Mouse (Mus musculus): ENCODE results near the gene Ifna6. TPM values are rescaled to one million over a fixed set of nuclear protein-coding genes. Genes with fewer than 3 reads are reported as not detected.
A peak's percentile ranks its signal among the peaks of the same experiment; 100 is the strongest.

Ifna6 gene
- total and polyA plus RNA-seq, 3 experiments: not detected

DNA sequence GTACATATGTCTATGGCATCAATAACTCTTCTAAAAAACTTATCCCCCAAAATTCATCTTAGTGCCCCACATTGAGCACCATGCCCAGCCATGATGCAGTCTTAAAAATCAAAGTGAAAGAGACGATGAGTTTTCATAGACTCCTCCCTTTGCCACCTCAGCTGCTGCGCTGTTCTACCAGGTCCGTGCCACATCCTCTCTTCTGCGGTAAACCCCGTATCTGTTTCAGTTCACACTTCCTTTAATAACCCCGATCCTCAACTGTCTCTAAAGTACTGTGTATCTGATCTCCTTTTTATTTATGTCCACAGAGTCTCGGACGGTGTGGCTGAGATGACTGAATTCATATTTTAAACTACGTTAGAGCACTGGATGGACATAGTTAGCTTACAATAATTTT, 37.4 kb downstream of the Ifna6 start:
- DNase-seq (ENCODE audit: low read depth, low spot score): peak; percentile 90
- Histone ChIP-seq H3K9ac (ENCODE audit: control insufficient read depth, low read depth, low read length, poor library complexity, severe bottlenecking) (peak overlapping the region; percentile 54), H3K4me3 (ENCODE audit: control insufficient read depth in 1 of 2, insufficient read depth in 1 of 2, low read depth in 2 of 2, low read length in 2 of 2) (peak overlapping the region; percentile 42 to 48), H3K9me3 (replicated peaks; ENCODE audit: insufficient read depth, low read length) (no peaks in the 10 kb centered on the region), H3K27me3 (ENCODE audit: control insufficient read depth in 1 of 2, insufficient read depth in 2 of 2, low read length in 2 of 2) (peaks cover 3 to 8% of the 10 kb centered on the region in 2 experiments), H3K4me1 (ENCODE audit: control insufficient read depth in 1 of 2, insufficient read depth in 2 of 2, low read length in 2 of 2) (peaks cover 13 to 14% of the 10 kb centered on the region in 2 experiments), H3K36me3 (ENCODE audit: control insufficient read depth in 1 of 2, insufficient read depth in 2 of 2, low read length in 2 of 2) (peaks cover 0 to 15% of the 10 kb centered on the region in 2 experiments; a peak in 2 of 4 replicates), H3K27ac (ENCODE audit: control insufficient read depth, low read depth, low read length) (peak overlapping the region; percentile 79), H3K79me2 (ENCODE audit: control insufficient read depth, insufficient read depth, low read length, poor library complexity) (no peaks in the 10 kb centered on the region)
- TF ChIP-seq SIN3A (IDR thresholded peaks at IDR 0.05; ENCODE audit: low read length): peak; percentile 72
- TF ChIP-seq GATA1 (IDR thresholded peaks at IDR 0.05; ENCODE audit: low read depth, low read length): peak; percentile 84
- peak; percentile 54; the same call in 1 of the 2 replicates for TF ChIP-seq BHLHE40 (IDR thresholded peaks at IDR 0.05; ENCODE audit: borderline replicate concordance, low read depth, low read length)
- TF ChIP-seq GABPA (IDR thresholded peaks at IDR 0.05; ENCODE audit: low read depth, low read length): no peak
- peak; percentile 93 for TF ChIP-seq TCF12 (IDR thresholded peaks at IDR 0.05; ENCODE audit: low read depth, low read length)
- TF ChIP-seq TBP (IDR thresholded peaks at IDR 0.05; ENCODE audit: low read depth, low read length): peak; percentile 37; the same call in 1 of the 2 replicates
- TF ChIP-seq UBTF (IDR thresholded peaks at IDR 0.05; ENCODE audit: borderline replicate concordance, insufficient read depth, low read depth, low read length): no peak
- peak; percentile 52; the same call in 1 of the 2 replicates for TF ChIP-seq MAFK (IDR thresholded peaks at IDR 0.05; ENCODE audit: borderline replicate concordance, low read depth, low read length)
- 0 out of 2 replicates have a peak, but pooled peaks have one; percentile 26 for TF ChIP-seq HCFC1 (IDR thresholded peaks at IDR 0.05; ENCODE audit: low read depth, low read length)
- TF ChIP-seq CTCF (IDR thresholded peaks at IDR 0.05 in 2 of 3, conservative IDR thresholded peaks at IDR 0.05 in 1 of 3; ENCODE audit: control insufficient read depth in 1 of 3, insufficient read depth in 1 of 3, low read depth in 2 of 3, low read length in 3 of 3, poor library complexity in 1 of 3, severe bottlenecking in 1 of 3): no peak
- peak; percentile 96 for TF ChIP-seq EP300 (IDR thresholded peaks at IDR 0.05; ENCODE audit: low read depth in 1 of 2, low read length in 2 of 2)
- no peak for TF ChIP-seq RAD21 (IDR thresholded peaks at IDR 0.05; ENCODE audit: low read depth, low read length)
- TF ChIP-seq ETS1 (IDR thresholded peaks at IDR 0.05; ENCODE audit: low read depth, low read length): peak; percentile 91
- TF ChIP-seq ZKSCAN1 (IDR thresholded peaks at IDR 0.05; ENCODE audit: low read depth, low read length): no peak
- no peak for TF ChIP-seq SMC3 (IDR thresholded peaks at IDR 0.05; ENCODE audit: low read depth, low read length)
- TF ChIP-seq ELF1 (IDR thresholded peaks at IDR 0.05; ENCODE audit: low read depth, low read length): no peak
- 0 out of 2 replicates have a peak, but pooled peaks have one; percentile 33 for TF ChIP-seq CHD1 (IDR thresholded peaks at IDR 0.05; ENCODE audit: low read depth, low read length)
- no peak for TF ChIP-seq CHD2 (IDR thresholded peaks at IDR 0.05; ENCODE audit: low read length)
- peak; percentile 22 for TF ChIP-seq MAX (IDR thresholded peaks at IDR 0.05; ENCODE audit: low read length)
- TF ChIP-seq KAT2A (conservative IDR thresholded peaks at IDR 0.05; ENCODE audit: low read depth, low read length): no peak
- peak; percentile 91 for TF ChIP-seq MYB (IDR thresholded peaks at IDR 0.05; ENCODE audit: low read depth, low read length)
- TF ChIP-seq ZMIZ1 (IDR thresholded peaks at IDR 0.05; ENCODE audit: low read depth, low read length): no peak
- peak; percentile 75 for TF ChIP-seq TAL1 (IDR thresholded peaks at IDR 0.05; ENCODE audit: low read length)
- TF ChIP-seq ZC3H11A (IDR thresholded peaks at IDR 0.05; ENCODE audit: low read depth, low read length): no peak
- TF ChIP-seq JUND (IDR thresholded peaks at IDR 0.05; ENCODE audit: low read depth, low read length): no peak
- no peak for TF ChIP-seq NRF1 (IDR thresholded peaks at IDR 0.05; ENCODE audit: insufficient read depth, low read depth, low read length, poor library complexity, severe bottlenecking)
- no peak for TF ChIP-seq E2F4 (IDR thresholded peaks at IDR 0.05; ENCODE audit: borderline replicate concordance, low read depth, low read length)
- no peak for TF ChIP-seq ZNF384 (IDR thresholded peaks at IDR 0.05; ENCODE audit: low read depth, low read length)
- TF ChIP-seq RCOR1 (IDR thresholded peaks at IDR 0.05; ENCODE audit: low read depth, low read length): peak; percentile 95
- TF ChIP-seq POLR2AphosphoS2 (IDR thresholded peaks at IDR 0.05; ENCODE audit: low read length): no peak
- TF ChIP-seq MEF2A (IDR thresholded peaks at IDR 0.05; ENCODE audit: extremely low read depth, insufficient replicate concordance, low read depth, low read length, poor library complexity, severe bottlenecking): no peak
- TF ChIP-seq MAZ (IDR thresholded peaks at IDR 0.05; ENCODE audit: low read depth, low read length): peak; percentile 70; the same call in 1 of the 2 replicates
- no peak for TF ChIP-seq MYC (IDR thresholded peaks at IDR 0.05; ENCODE audit: low read depth, low read length)

Measured in MEL (cell line).